Mouse (Mus musculus): ENCODE results near the gene Lag3. TPM values are rescaled to one million over a fixed set of nuclear protein-coding genes. Genes with fewer than 3 reads are reported as not detected.

Lag3 gene
- polyA plus RNA-seq, 1 experiment from 2014 or later: 1.4 TPM

- DNase-seq (ENCODE audit: low spot score) (no peak), ATAC-seq (ENCODE audit: insufficient number of reproducible peaks, low FRiP score, low TSS enrichment, low read depth) (no peak)
- Histone ChIP-seq H3K9me3 (ENCODE audit: control insufficient read depth, low read length) (no peaks in the 10 kb centered on the region), H3K36me3 (ENCODE audit: control insufficient read depth, insufficient read depth, low read length) (peaks cover 19% of the 10 kb centered on the region), H3K4me3 (ENCODE audit: low read depth, low read length) (no peak overlapping the region), H3K9ac (ENCODE audit: low read length) (no peak overlapping the region), H3K27me3 (ENCODE audit: control insufficient read depth, insufficient read depth, low read length) (no peaks in the 10 kb centered on the region), H3K27ac (replicated peaks; ENCODE audit: low read depth, low read length) (no peak overlapping the region), H3K4me1 (ENCODE audit: control insufficient read depth, insufficient read depth, low read length) (no peaks in the 10 kb centered on the region), H3K4me2 (ENCODE audit: low read depth, severe bottlenecking) (no peak overlapping the region)
- WGBS: 92% methylated on average over 7 of the region's 7 CpGs
Measured at GRCm38 (mm10) chr6:124938554-124938953, 27.0 kb upstream of the Lag3 start.

- H3K27ac ChIP-seq (replicated peaks; ENCODE audit: low read depth, low read length): no peak overlapping the region
- DNase-seq (ENCODE audit: low spot score) (no peak), ATAC-seq (ENCODE audit: insufficient number of reproducible peaks, low FRiP score, low TSS enrichment, low read depth) (no peak)
- 88% methylated on average over 2 of the region's 2 CpGs for WGBS
- H3K4me3 ChIP-seq (ENCODE audit: low read depth, low read length): no peak overlapping the region
- H3K36me3 ChIP-seq (ENCODE audit: control insufficient read depth, insufficient read depth, low read length): peaks cover 19% of the 10 kb centered on the region
- peaks cover 2% of the 10 kb centered on the region for H3K4me1 ChIP-seq (ENCODE audit: control insufficient read depth, insufficient read depth, low read length)
- no peak overlapping the region for H3K4me2 ChIP-seq (ENCODE audit: low read depth, severe bottlenecking)
- no peaks in the 10 kb centered on the region for H3K9me3 ChIP-seq (ENCODE audit: control insufficient read depth, low read length)
- no peak overlapping the region for H3K9ac ChIP-seq (ENCODE audit: low read length)
- no peaks in the 10 kb centered on the region for H3K27me3 ChIP-seq (ENCODE audit: control insufficient read depth, insufficient read depth, low read length)
Measured at GRCm38 (mm10) chr6:124937493-124937892, 26.0 kb upstream of the Lag3 start.

- 87% methylated on average over 1 of the region's 1 CpGs for WGBS
- H3K4me2 ChIP-seq (ENCODE audit: low read depth, severe bottlenecking): no peak overlapping the region
- no peaks in the 10 kb centered on the region for H3K9me3 ChIP-seq (ENCODE audit: control insufficient read depth, low read length)
- peaks cover 6% of the 10 kb centered on the region for H3K4me1 ChIP-seq (ENCODE audit: control insufficient read depth, insufficient read depth, low read length)
- ATAC-seq (ENCODE audit: insufficient number of reproducible peaks, low FRiP score, low TSS enrichment, low read depth) (no peak), DNase-seq (ENCODE audit: low spot score) (no peak)
- H3K9ac ChIP-seq (ENCODE audit: low read length): no peak overlapping the region
- peaks cover 19% of the 10 kb centered on the region for H3K36me3 ChIP-seq (ENCODE audit: control insufficient read depth, insufficient read depth, low read length)
- H3K4me3 ChIP-seq (ENCODE audit: low read depth, low read length): no peak overlapping the region
- H3K27ac ChIP-seq (replicated peaks; ENCODE audit: low read depth, low read length): no peak overlapping the region
- no peaks in the 10 kb centered on the region for H3K27me3 ChIP-seq (ENCODE audit: control insufficient read depth, insufficient read depth, low read length)
Measured at GRCm38 (mm10) chr6:124936681-124937080, 25.2 kb upstream of the Lag3 start.

GRCm38 (mm10) chr6:124934670-124935069 is 23.2 kb upstream of the Lag3 start:
- ATAC-seq (ENCODE audit: insufficient number of reproducible peaks, low FRiP score, low TSS enrichment, low read depth) (no peak), DNase-seq (ENCODE audit: low spot score) (no peak)
- Histone ChIP-seq H3K36me3 (ENCODE audit: control insufficient read depth, insufficient read depth, low read length) (peaks cover 19% of the 10 kb centered on the region), H3K27me3 (ENCODE audit: control insufficient read depth, insufficient read depth, low read length) (no peaks in the 10 kb centered on the region), H3K4me1 (ENCODE audit: control insufficient read depth, insufficient read depth, low read length) (peaks cover 10% of the 10 kb centered on the region), H3K4me2 (ENCODE audit: low read depth, severe bottlenecking) (no peak overlapping the region), H3K27ac (replicated peaks; ENCODE audit: low read depth, low read length) (no peak overlapping the region), H3K9me3 (ENCODE audit: control insufficient read depth, low read length) (no peaks in the 10 kb centered on the region), H3K4me3 (ENCODE audit: low read depth, low read length) (no peak overlapping the region), H3K9ac (ENCODE audit: low read length) (no peak overlapping the region)
- 96% methylated on average over 7 of the region's 7 CpGs for WGBS

GRCm38 (mm10) chr6:124933127-124933526 is 21.6 kb upstream of the Lag3 start:
- ATAC-seq (ENCODE audit: insufficient number of reproducible peaks, low FRiP score, low TSS enrichment, low read depth): no peak
- WGBS: 88% methylated on average over 3 of the region's 3 CpGs
- Histone ChIP-seq H3K4me2 (ENCODE audit: low read depth, severe bottlenecking) (no peak overlapping the region), H3K4me1 (ENCODE audit: control insufficient read depth, insufficient read depth, low read length) (peaks cover 10% of the 10 kb centered on the region), H3K9me3 (ENCODE audit: control insufficient read depth, low read length) (no peaks in the 10 kb centered on the region), H3K36me3 (ENCODE audit: control insufficient read depth, insufficient read depth, low read length) (peaks cover 19% of the 10 kb centered on the region), H3K9ac (ENCODE audit: low read length) (no peak overlapping the region), H3K4me3 (ENCODE audit: low read depth, low read length) (no peak overlapping the region), H3K27ac (replicated peaks; ENCODE audit: low read depth, low read length) (no peak overlapping the region), H3K27me3 (ENCODE audit: control insufficient read depth, insufficient read depth, low read length) (no peaks in the 10 kb centered on the region)
- DNase-seq (ENCODE audit: low spot score): no peak

- peak overlapping the region; percentile 91 for H3K9ac ChIP-seq (ENCODE audit: low read length)
- no peaks in the 10 kb centered on the region for H3K9me3 ChIP-seq (ENCODE audit: control insufficient read depth, low read length)
- WGBS: 55% methylated on average over 12 of the region's 12 CpGs
- peaks cover 19% of the 10 kb centered on the region for H3K36me3 ChIP-seq (ENCODE audit: control insufficient read depth, insufficient read depth, low read length)
- H3K4me2 ChIP-seq (ENCODE audit: low read depth, severe bottlenecking): peak overlapping the region; percentile 71
- no peak for ATAC-seq (ENCODE audit: insufficient number of reproducible peaks, low FRiP score, low TSS enrichment, low read depth)
- H3K27me3 ChIP-seq (ENCODE audit: control insufficient read depth, insufficient read depth, low read length): no peaks in the 10 kb centered on the region
- H3K4me1 ChIP-seq (ENCODE audit: control insufficient read depth, insufficient read depth, low read length): peaks cover 10% of the 10 kb centered on the region
- no peak for DNase-seq (ENCODE audit: low spot score)
- H3K4me3 ChIP-seq (ENCODE audit: low read depth, low read length): peak overlapping the region; percentile 91
- 0 out of 2 replicates have a peak overlapping the region, but pooled peaks have one; percentile 25 for H3K27ac ChIP-seq (replicated peaks; ENCODE audit: low read depth, low read length)
Measured at GRCm38 (mm10) chr6:124932314-124932695, 20.8 kb upstream of the Lag3 start.

GRCm38 (mm10) chr6:124931525-124932313 is 20.2 kb upstream of the Lag3 start:
- WGBS: 1% methylated on average over 47 of the region's 48 CpGs
- DNase-seq (ENCODE audit: low spot score): peak; percentile 58
- peak; percentile 58 for ATAC-seq (ENCODE audit: insufficient number of reproducible peaks, low FRiP score, low TSS enrichment, low read depth)

GRCm38 (mm10) chr6:124930754-124931524 is 19.4 kb upstream of the Lag3 start, which contains the start of gene Mlf2:
Gene Mlf2 (plus strand): TSS chr6:124931386.
- under 1% methylated on average over 48 of the region's 64 CpGs for WGBS
- H3K4me3 ChIP-seq (ENCODE audit: low read depth, low read length): peak within 1 kb of the TSS; percentile 91
- peak; percentile 94 for ATAC-seq (ENCODE audit: insufficient number of reproducible peaks, low FRiP score, low TSS enrichment, low read depth)
- H3K27me3 ChIP-seq (ENCODE audit: control insufficient read depth, insufficient read depth, low read length): no peaks in the 10 kb centered on the region
- H3K4me2 ChIP-seq (ENCODE audit: low read depth, severe bottlenecking): peak within 1 kb of the TSS; percentile 71
- H3K4me1 ChIP-seq (ENCODE audit: control insufficient read depth, insufficient read depth, low read length): peaks cover 10% of the 10 kb centered on the region
- H3K9me3 ChIP-seq (ENCODE audit: control insufficient read depth, low read length): no peaks in the 10 kb centered on the region
- H3K27ac ChIP-seq (replicated peaks; ENCODE audit: low read depth, low read length): peak within 1 kb of the TSS; percentile 82
- peaks cover 13% of the 10 kb centered on the region for H3K36me3 ChIP-seq (ENCODE audit: control insufficient read depth, insufficient read depth, low read length)
- DNase-seq (ENCODE audit: low spot score): peak; percentile 100
- peak within 1 kb of the TSS; percentile 91 for H3K9ac ChIP-seq (ENCODE audit: low read length)

More at GRCm38 (mm10) chr6:124931525-124932313, 20.2 kb upstream of the Lag3 start:
- Histone ChIP-seq H3K9me3 (ENCODE audit: control insufficient read depth, low read length) (no peaks in the 10 kb centered on the region), H3K36me3 (ENCODE audit: control insufficient read depth, insufficient read depth, low read length) (peaks cover 19% of the 10 kb centered on the region), H3K27ac (replicated peaks; ENCODE audit: low read depth, low read length) (peak overlapping the region; percentile 82), H3K4me1 (ENCODE audit: control insufficient read depth, insufficient read depth, low read length) (peaks cover 10% of the 10 kb centered on the region), H3K4me3 (ENCODE audit: low read depth, low read length) (peak overlapping the region; percentile 91), H3K27me3 (ENCODE audit: control insufficient read depth, insufficient read depth, low read length) (no peaks in the 10 kb centered on the region), H3K4me2 (ENCODE audit: low read depth, severe bottlenecking) (peak overlapping the region; percentile 71), H3K9ac (ENCODE audit: low read length) (peak overlapping the region; percentile 91)

All from limb, embryonic 11.5 days (tissue).